28 mouse cellular contexts compared by ENCODE assay signal in genomic region chr2:163890586-163890985, GRCm38 (mm10). TPM values are rescaled to one million over a fixed set of nuclear protein-coding genes. Genes with fewer than 3 reads are reported as not detected.
DNase-seq lines count a peak whose midpoint lies in the region; ATAC-seq and TF ChIP-seq lines count a peak whose summit lies in the region.
"Had no signal": no experiment of that assay in that cellular context is flagged by ENCODE, and none has a peak within 500 bp of the region (broad histone marks: within the 10 kb centered on the region; RNA-seq: fewer than 3 reads in every experiment).

No protein-coding gene starts in this region.

- 54% methylated on average over 11 of the region's 11 CpGs for WGBS in forebrain, embryonic 12.5 days
- WGBS in forebrain, embryonic 10.5 days: 76% methylated on average over 11 of the region's 11 CpGs
- 50% methylated on average over 11 of the region's 11 CpGs for WGBS in midbrain, embryonic 15.5 days
- WGBS in midbrain, embryonic 11.5 days: 84% methylated on average over 11 of the region's 11 CpGs
- whole genome bisulfite sequencing in hindbrain, embryonic 16.5 days: 45% methylated on average over 11 of the region's 11 CpGs
- 70% methylated on average over 11 of the region's 11 CpGs for WGBS in lung, postnatal 0 days

- no peak for ATAC-seq in forebrain, embryonic 12.5 days (ENCODE audit: low FRiP score)
- peak; percentile 54 for ATAC-seq in midbrain, embryonic 15.5 days (replicated peaks)
- no peak for ATAC-seq in midbrain, embryonic 11.5 days (ENCODE audit: low FRiP score)
- ATAC-seq in hindbrain, embryonic 16.5 days: no peak
- ATAC-seq in lung, postnatal 0 days: no peak
- ATAC-seq: liver, embryonic 12.5 days had no signal

- no peak for TF ChIP-seq CTCF in lung, postnatal 0 days (IDR thresholded peaks at IDR 0.05)

- peak overlapping the region; percentile 54; the same call in 1 of the 2 replicates for H3K27ac ChIP-seq in forebrain, embryonic 12.5 days
- no peak overlapping the region for H3K27ac ChIP-seq in forebrain, embryonic 10.5 days
- no peak overlapping the region for H3K27ac ChIP-seq in midbrain, embryonic 15.5 days
- H3K27ac ChIP-seq in midbrain, embryonic 11.5 days (ENCODE audit: low read depth, low read length): no peak overlapping the region
- H3K27ac ChIP-seq in hindbrain, embryonic 16.5 days (ENCODE audit: low read depth, low read length): peak overlapping the region; percentile 45; the same call in 1 of the 2 replicates
- H3K27ac ChIP-seq in lung, postnatal 0 days (ENCODE audit: low read length): no peak overlapping the region
- H3K27ac ChIP-seq: embryonic facial prominence, embryonic 15.5 days; heart, embryonic 13.5 days; kidney, postnatal 0 days; limb, embryonic 13.5 days; liver, embryonic 12.5 days; neural tube, embryonic 12.5 days; stomach, embryonic 15.5 days had no signal

- no peak for DNase-seq in forebrain, embryonic 10.5 days (ENCODE audit: extremely low spot score, low spot score)
- no peak for DNase-seq in midbrain, embryonic 11.5 days (ENCODE audit: low spot score, missing footprints)
- DNase-seq in lung, postnatal 0 days (ENCODE audit: low spot score): no peak
- no peak for DNase-seq in cerebellum, postnatal 14 days
- DNase-seq: adrenal gland, postnatal 10 days; cerebellum, adult 8-10 months; gastrocnemius, postnatal 14 days; heart, adult 11 months; heart, postnatal 36 days; kidney, adult 2 months; layer of hippocampus, adult 9-11 months; lung, adult 18-20 months; lung, postnatal 14 days; thymus, adult 18-20 months; thymus, postnatal 36 days had no signal

- no peak overlapping the region for H3K4me2 ChIP-seq in forebrain, embryonic 12.5 days
- no peak overlapping the region for H3K4me2 ChIP-seq in midbrain, embryonic 15.5 days
- no peak overlapping the region for H3K4me2 ChIP-seq in midbrain, embryonic 11.5 days
- H3K4me2 ChIP-seq in hindbrain, embryonic 16.5 days (ENCODE audit: low read length): no peak overlapping the region
- H3K4me2 ChIP-seq in lung, postnatal 0 days (replicated peaks; ENCODE audit: low read depth, low read length): no peak overlapping the region
- H3K4me2 ChIP-seq: embryonic facial prominence, embryonic 15.5 days; heart, embryonic 13.5 days; limb, embryonic 13.5 days; liver, embryonic 12.5 days; neural tube, embryonic 12.5 days; stomach, embryonic 15.5 days had no signal

- H3K36me3 ChIP-seq in forebrain, embryonic 12.5 days (replicated peaks): no peaks in the 10 kb centered on the region
- no peaks in the 10 kb centered on the region for H3K36me3 ChIP-seq in forebrain, embryonic 10.5 days (replicated peaks)
- H3K36me3 ChIP-seq in midbrain, embryonic 15.5 days (replicated peaks): no peaks in the 10 kb centered on the region
- no peaks in the 10 kb centered on the region for H3K36me3 ChIP-seq in midbrain, embryonic 11.5 days (ENCODE audit: control insufficient read depth, insufficient read depth, low read length)
- H3K36me3 ChIP-seq in hindbrain, embryonic 16.5 days (ENCODE audit: control insufficient read depth, insufficient read depth, low read length): no peaks in the 10 kb centered on the region
- no peaks in the 10 kb centered on the region for H3K36me3 ChIP-seq in lung, postnatal 0 days (ENCODE audit: insufficient read depth, low read length)
- H3K36me3 ChIP-seq: embryonic facial prominence, embryonic 15.5 days; heart, embryonic 13.5 days; limb, embryonic 13.5 days; liver, embryonic 12.5 days; neural tube, embryonic 12.5 days; stomach, embryonic 15.5 days had no signal

- no peaks in the 10 kb centered on the region for H3K27me3 ChIP-seq in forebrain, embryonic 12.5 days
- H3K27me3 ChIP-seq in forebrain, embryonic 10.5 days (ENCODE audit: poor library complexity, severe bottlenecking): no peaks in the 10 kb centered on the region
- no peaks in the 10 kb centered on the region for H3K27me3 ChIP-seq in midbrain, embryonic 15.5 days (replicated peaks)
- H3K27me3 ChIP-seq in midbrain, embryonic 11.5 days (ENCODE audit: control insufficient read depth, insufficient read depth, low read length): no peaks in the 10 kb centered on the region
- H3K27me3 ChIP-seq in hindbrain, embryonic 16.5 days (replicated peaks; ENCODE audit: control insufficient read depth, insufficient read depth, low read length): no peaks in the 10 kb centered on the region
- H3K27me3 ChIP-seq in lung, postnatal 0 days (replicated peaks; ENCODE audit: insufficient read depth, low read length): no peaks in the 10 kb centered on the region
- H3K27me3 ChIP-seq: embryonic facial prominence, embryonic 15.5 days; liver, embryonic 12.5 days; neural tube, embryonic 12.5 days; stomach, embryonic 15.5 days had no signal

- no peak overlapping the region for H3K4me3 ChIP-seq in forebrain, embryonic 12.5 days (replicated peaks)
- H3K4me3 ChIP-seq in forebrain, embryonic 10.5 days: no peak overlapping the region
- no peak overlapping the region for H3K4me3 ChIP-seq in midbrain, embryonic 15.5 days
- H3K4me3 ChIP-seq in midbrain, embryonic 11.5 days (ENCODE audit: low read depth, low read length): no peak overlapping the region
- H3K4me3 ChIP-seq in hindbrain, embryonic 16.5 days (ENCODE audit: low read length): no peak overlapping the region
- H3K4me3 ChIP-seq in lung, postnatal 0 days (ENCODE audit: low read depth, low read length): no peak overlapping the region
- H3K4me3 ChIP-seq: embryonic facial prominence, embryonic 15.5 days; heart, embryonic 13.5 days; limb, embryonic 13.5 days; liver, embryonic 12.5 days; megakaryocyte, embryonic 14.5 days; neural tube, embryonic 12.5 days; stomach, embryonic 15.5 days had no signal

- peaks cover 10% of the 10 kb centered on the region for H3K4me1 ChIP-seq in forebrain, embryonic 12.5 days
- peaks cover 11% of the 10 kb centered on the region for H3K4me1 ChIP-seq in forebrain, embryonic 10.5 days
- H3K4me1 ChIP-seq in midbrain, embryonic 15.5 days: peaks cover 13% of the 10 kb centered on the region
- no peaks in the 10 kb centered on the region for H3K4me1 ChIP-seq in midbrain, embryonic 11.5 days (ENCODE audit: control insufficient read depth, insufficient read depth, low read length)
- peaks cover 2% of the 10 kb centered on the region for H3K4me1 ChIP-seq in hindbrain, embryonic 16.5 days (ENCODE audit: control insufficient read depth, insufficient read depth, low read depth, low read length)
- H3K4me1 ChIP-seq in lung, postnatal 0 days (ENCODE audit: insufficient read depth, low read depth, low read length): no peaks in the 10 kb centered on the region
- H3K4me1 ChIP-seq: embryonic facial prominence, embryonic 15.5 days; heart, embryonic 13.5 days; limb, embryonic 13.5 days; liver, embryonic 12.5 days; megakaryocyte, embryonic 14.5 days; neural tube, embryonic 12.5 days; stomach, embryonic 15.5 days had no signal

- no peak overlapping the region for H3K9ac ChIP-seq in forebrain, embryonic 12.5 days
- no peak overlapping the region for H3K9ac ChIP-seq in midbrain, embryonic 15.5 days
- no peak overlapping the region for H3K9ac ChIP-seq in midbrain, embryonic 11.5 days (ENCODE audit: low read length)
- no peak overlapping the region for H3K9ac ChIP-seq in hindbrain, embryonic 16.5 days (ENCODE audit: low read depth, low read length)
- H3K9ac ChIP-seq in lung, postnatal 0 days (replicated peaks; ENCODE audit: low read depth): no peak overlapping the region
- H3K9ac ChIP-seq: embryonic facial prominence, embryonic 15.5 days; heart, embryonic 13.5 days; limb, embryonic 13.5 days; liver, embryonic 12.5 days; neural tube, embryonic 12.5 days; stomach, embryonic 15.5 days had no signal

- no peaks in the 10 kb centered on the region for H3K9me3 ChIP-seq in forebrain, embryonic 12.5 days
- H3K9me3 ChIP-seq in forebrain, embryonic 10.5 days: no peaks in the 10 kb centered on the region
- H3K9me3 ChIP-seq in midbrain, embryonic 15.5 days: no peaks in the 10 kb centered on the region
- H3K9me3 ChIP-seq in midbrain, embryonic 11.5 days (ENCODE audit: control insufficient read depth, low read length): no peaks in the 10 kb centered on the region
- H3K9me3 ChIP-seq in hindbrain, embryonic 16.5 days (ENCODE audit: control insufficient read depth, low read length): no peaks in the 10 kb centered on the region
- no peaks in the 10 kb centered on the region for H3K9me3 ChIP-seq in lung, postnatal 0 days (ENCODE audit: low read length)
- H3K9me3 ChIP-seq: embryonic facial prominence, embryonic 15.5 days; heart, embryonic 13.5 days; limb, embryonic 13.5 days; liver, embryonic 12.5 days; megakaryocyte, embryonic 14.5 days; neural tube, embryonic 12.5 days; stomach, embryonic 15.5 days had no signal

- no peak for TF ChIP-seq EP300 in lung, postnatal 0 days (IDR thresholded peaks at IDR 0.05)

RNA-seq across cellular contexts. Expression of gene Rims4, which starts 27.9 kb away (rescaled TPM):
- polyA plus RNA-seq in forebrain, embryonic 12.5 days (2016; fragmentation: Nextera tagmentation; extraction: Ambion mirVana): 3.5 and 4.2 TPM in 2 replicates
- polyA plus RNA-seq in forebrain, embryonic 10.5 days (2016; fragmentation: Nextera tagmentation; extraction: Ambion mirVana): 1.1 TPM in 2 replicates
- polyA plus RNA-seq in midbrain, embryonic 15.5 days (2015; fragmentation: Nextera tagmentation; extraction: Ambion mirVana): 21.1 TPM in 2 replicates
- polyA plus RNA-seq in midbrain, embryonic 11.5 days (2014; fragmentation: Nextera tagmentation; extraction: Ambion mirVana): 0.62 and 1.1 TPM in 2 replicates
- 7.9 and 16.6 TPM in 2 replicates for polyA plus RNA-seq in hindbrain, embryonic 16.5 days (2015; fragmentation: Nextera tagmentation; extraction: Ambion mirVana)
- 0.06 and 0.13 TPM in 2 replicates for polyA plus RNA-seq in lung, postnatal 0 days (2015; fragmentation: Nextera tagmentation; extraction: Ambion mirVana)

RNA-seq across cellular contexts. Expression of gene Kcnk15, which starts 37.1 kb away (rescaled TPM):
- not detected in 2 replicates for polyA plus RNA-seq in forebrain, embryonic 12.5 days (2016; fragmentation: Nextera tagmentation; extraction: Ambion mirVana)
- polyA plus RNA-seq in forebrain, embryonic 10.5 days (2016; fragmentation: Nextera tagmentation; extraction: Ambion mirVana): not detected in 2 replicates
- 0.22 TPM in 1 of 2 replicates, not detected in the other for polyA plus RNA-seq in midbrain, embryonic 15.5 days (2015; fragmentation: Nextera tagmentation; extraction: Ambion mirVana)
- polyA plus RNA-seq in midbrain, embryonic 11.5 days (2014; fragmentation: Nextera tagmentation; extraction: Ambion mirVana): not detected in 2 replicates
- polyA plus RNA-seq in hindbrain, embryonic 16.5 days (2015; fragmentation: Nextera tagmentation; extraction: Ambion mirVana): 0.24 and 0.30 TPM in 2 replicates
- polyA plus RNA-seq in lung, postnatal 0 days (2015; fragmentation: Nextera tagmentation; extraction: Ambion mirVana): not detected in 2 replicates
- polyA plus RNA-seq: embryonic facial prominence, embryonic 15.5 days; heart, embryonic 13.5 days; intestine, embryonic 14.5 days; kidney, adult 2 months; kidney, postnatal 0 days; large intestine, adult 2 months; limb, embryonic 13.5 days; liver, embryonic 12.5 days; stomach, embryonic 15.5 days had no signal

Comparison
In these comparisons a context has a peak if more than half of its experiments do, and no peak if none do; other contexts are left out.
1. H3K27ac ChIP-seq: peak in forebrain, embryonic 12.5 days (single experiment) and hindbrain, embryonic 16.5 days (single experiment); none in forebrain, embryonic 10.5 days (single experiment), midbrain, embryonic 15.5 days (single experiment), midbrain, embryonic 11.5 days (single experiment) and lung, postnatal 0 days (single experiment).